Mouse (Mus musculus) E14TG2a.4 (cell line): Measurements from ENCODE around the gene Mcm2.

Experiments
- CTCF ChIP-seq: conservative IDR thresholded peaks from 2 replicates; pipeline ENCODE4 v1.5.1; 2014; ENCODE audit warnings: low read length
- POU5F1 ChIP-seq: IDR thresholded peaks from 2 replicates; pipeline ENCODE4 v1.6.1; 2014; ENCODE audit warnings: low read length, borderline replicate concordance

- TF ChIP-seq CTCF: no peak
- TF ChIP-seq POU5F1: no peak
Observed at GRCm38 (mm10) chr6:88840791-88841513, 57.6 kb downstream of the Mcm2 start.
